Mouse (Mus musculus) limb, embryonic 14.5 days (tissue): ENCODE results near the gene Plce1. TPM values are rescaled to one million over a fixed set of nuclear protein-coding genes. Genes with fewer than 3 reads are reported as not detected.

Experiments
- ATAC-seq: fragments of 200-750 bp; cut with Nextera tagmentation; 2 replicates; pipeline ENCODE4 v1.8.0; 2017; ENCODE audit warnings: low read depth, moderate number of reproducible peaks, moderate TSS enrichment; ENCODE audit not compliant: low FRiP score
- DNase-seq: peaks from one replicate; pipeline ENCODE4 v3.0.0-alpha.2; 2015; ENCODE audit warnings: low spot score
- H3K27ac ChIP-seq: fragments of 300-500 bp; sonication (generic); replicated peaks from 2 replicates; pipeline ENCODE4 v1.5.1; 2014; ENCODE audit warnings: low read depth, mild to moderate bottlenecking, low read length, moderate library complexity, mixed read lengths
- H3K27me3 ChIP-seq: fragments of 300-500 bp; sonication (generic); 2 replicates; pipeline ENCODE4 v1.6.1; 2014; ENCODE audit warnings: low read length, mixed read lengths; ENCODE audit not compliant: control insufficient read depth, insufficient read depth
- H3K36me3 ChIP-seq: fragments of 300-500 bp; sonication (generic); 2 replicates; pipeline ENCODE4 v1.6.1; 2014; ENCODE audit warnings: mild to moderate bottlenecking, low read length, moderate library complexity, mixed read lengths; ENCODE audit not compliant: control insufficient read depth, insufficient read depth
- H3K4me1 ChIP-seq: fragments of 300-500 bp; sonication (generic); 2 replicates; pipeline ENCODE4 v1.6.1; 2014; ENCODE audit warnings: antibody characterized with exemption, low read length, mixed read lengths; ENCODE audit not compliant: control insufficient read depth, insufficient read depth
- H3K4me2 ChIP-seq: fragments of 300-500 bp; sonication (generic); replicated peaks from 2 replicates; pipeline ENCODE4 v1.6.1; 2014; ENCODE audit warnings: low read depth, mild to moderate bottlenecking, low read length, moderate library complexity; ENCODE audit not compliant: severe bottlenecking
- H3K4me3 ChIP-seq: fragments of 300-500 bp; sonication (generic); replicated peaks from 2 replicates; pipeline ENCODE4 v1.5.1; 2014; ENCODE audit warnings: low read length
- H3K9ac ChIP-seq: fragments of 300-500 bp; sonication (generic); 2 replicates; pipeline ENCODE4 v1.6.1; 2014; ENCODE audit warnings: mild to moderate bottlenecking, low read depth, low read length, moderate library complexity; ENCODE audit not compliant: severe bottlenecking
- H3K9me3 ChIP-seq: fragments of 300-500 bp; sonication (generic); 2 replicates; pipeline ENCODE4 v1.6.1; 2016; ENCODE audit warnings: low read length; ENCODE audit not compliant: control insufficient read depth
- POLR2A ChIP-seq: fragments of 200-500 bp; IDR thresholded peaks from 2 replicates; pipeline ENCODE4 v1.8.0; 2012; ENCODE audit warnings: inconsistent platforms, mild to moderate bottlenecking, moderate library complexity, borderline replicate concordance; ENCODE audit not compliant: insufficient read depth, insufficient read length; ENCODE audit errors: extremely low read depth
- WGBS: fragments of 180-500 bp; shearing (Covaris S2); extraction: QIAGEN DNeasy Blood & Tissue Kit; methylation state at CpG from one replicate; pipeline ENCODE4 v1.1.7; 2014; 5-methylcytosine and 5-hydroxymethylcytosine counted together
- polyA plus RNA-seq, 2 experiments: library from polyadenylated mRNA; depleted of rRNA in 1 of 2; stranded (reverse) in 1 of 2; unstranded in 1 of 2; fragments of >200 nt; fragmentation: Nextera tagmentation in 1 of 2; extraction: Ambion mirVana in 1 of 2; gene quantifications; 2 replicates each; pipeline versions ENCODE4 v1.2.1 to v1.2.3; 2012 to 2014

The Plce1 gene
- polyA plus RNA-seq, 2 experiments = 12.6 to 13.3 TPM

DNA sequence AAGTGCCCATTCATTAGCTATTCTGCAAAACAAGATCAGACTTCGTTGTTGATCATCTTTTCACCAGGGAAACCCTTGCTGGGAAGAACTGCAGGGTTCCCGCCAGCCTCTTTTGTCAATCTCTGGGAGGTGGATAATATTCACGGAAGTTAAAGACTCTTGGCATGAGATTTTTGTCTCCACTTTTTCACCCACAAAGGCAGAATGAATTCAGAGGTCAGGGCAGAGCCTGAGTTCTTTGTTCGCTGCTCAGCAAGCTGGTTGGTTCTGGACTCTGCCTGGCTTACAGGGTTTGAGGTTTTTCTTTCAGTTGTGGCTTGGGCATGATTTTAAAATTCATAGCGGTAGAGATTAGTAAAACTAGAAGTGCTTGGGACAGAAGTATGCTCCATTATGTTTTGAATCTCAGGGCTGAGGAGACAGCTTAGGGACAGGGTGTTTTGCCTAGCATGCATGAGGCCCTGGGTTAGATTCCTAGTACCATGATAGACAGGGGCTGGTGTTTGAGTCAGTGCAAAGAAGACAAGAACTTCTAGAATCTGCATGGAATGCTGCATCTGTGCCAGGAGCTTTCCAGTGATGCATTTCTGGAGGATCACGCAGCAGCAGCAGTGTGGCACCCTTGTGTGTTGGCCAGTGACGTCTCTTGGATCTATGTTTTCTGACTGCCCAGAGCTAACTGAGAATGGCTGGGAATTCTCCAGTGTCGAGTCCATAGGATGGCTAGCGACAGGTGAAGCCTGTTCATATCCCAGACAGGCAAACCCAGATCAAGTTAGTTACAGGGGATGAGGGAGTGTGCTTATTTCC, 7.4 kb downstream of the Plce1 start:
- 63% methylated on average over 9 of the region's 9 CpGs for WGBS
- H3K27ac ChIP-seq = 0 out of 2 replicates have a peak overlapping the region, but pooled peaks have one; percentile 9
- no peak; the same call in 1 of the 2 replicates for ATAC-seq
- peak; percentile 44 for DNase-seq
- H3K4me2 ChIP-seq = no peak overlapping the region
- peaks cover 20% of the 10 kb centered on the region for H3K4me1 ChIP-seq
- H3K9me3 ChIP-seq = no peaks in the 10 kb centered on the region
- no peak for TF ChIP-seq POLR2A
- H3K27me3 ChIP-seq = no peaks in the 10 kb centered on the region
- no peak overlapping the region for H3K9ac ChIP-seq
- no peaks in the 10 kb centered on the region for H3K36me3 ChIP-seq
- H3K4me3 ChIP-seq = no peak overlapping the region

DNA sequence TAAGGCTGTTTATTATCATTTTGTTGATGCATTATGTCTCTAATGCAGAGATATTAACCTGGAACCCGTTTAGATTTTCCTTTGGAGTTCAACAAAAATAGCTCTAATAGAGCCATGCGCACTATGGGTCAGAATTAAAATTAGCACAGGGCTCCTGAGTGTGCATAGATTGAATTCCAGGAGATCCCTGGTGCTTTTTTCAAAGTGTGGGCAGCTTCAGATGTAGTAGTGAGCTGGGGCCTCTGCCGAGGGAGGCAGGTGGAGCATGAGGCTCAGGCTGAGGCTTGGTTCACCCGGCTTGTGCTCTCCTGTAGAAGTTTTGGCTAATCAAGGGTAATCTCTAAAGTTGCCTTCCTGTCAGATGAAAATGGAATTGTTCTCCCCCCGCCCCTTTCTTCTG, 17.3 kb downstream of the Plce1 start:
- no peak for ATAC-seq
- H3K27me3 ChIP-seq = no peaks in the 10 kb centered on the region
- 0 out of 2 replicates have a peak, but pooled peaks cover 3% of the 10 kb centered on the region for H3K4me1 ChIP-seq
- H3K9me3 ChIP-seq = no peaks in the 10 kb centered on the region
- H3K36me3 ChIP-seq = no peaks in the 10 kb centered on the region
- H3K4me3 ChIP-seq = no peak overlapping the region
- 66% methylated on average over 5 of the region's 5 CpGs for WGBS
- H3K27ac ChIP-seq = no peak overlapping the region
- no peak for TF ChIP-seq POLR2A
- no peak overlapping the region for H3K9ac ChIP-seq
- H3K4me2 ChIP-seq = no peak overlapping the region
- DNase-seq = no peak

DNA sequence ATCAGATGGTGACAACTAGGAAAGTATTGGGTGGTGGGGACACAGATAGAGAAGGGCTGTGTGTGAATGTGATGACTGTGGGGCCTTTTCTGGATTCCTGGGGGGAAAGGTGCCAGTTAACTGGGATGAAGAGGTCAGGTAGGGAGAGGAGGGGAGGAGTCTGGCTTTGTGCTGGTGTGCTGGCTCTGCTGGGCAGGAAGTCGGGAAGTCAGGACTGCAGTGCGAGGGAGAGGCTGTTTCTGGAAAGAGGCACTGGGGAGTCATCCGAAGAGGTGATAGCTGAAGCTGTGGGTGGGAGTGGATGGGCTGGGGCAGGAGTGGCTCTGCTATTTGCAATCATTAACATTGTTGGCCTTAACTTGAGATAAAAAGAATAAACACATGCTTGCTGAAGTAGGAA, 23.7 kb downstream of the Plce1 start:
- DNase-seq (no peak), ATAC-seq (no peak)
- no peak for TF ChIP-seq POLR2A
- WGBS = 34% methylated on average over 3 of the region's 3 CpGs
- Histone ChIP-seq H3K27ac (no peak overlapping the region), H3K4me2 (no peak overlapping the region), H3K36me3 (no peaks in the 10 kb centered on the region), H3K4me3 (no peak overlapping the region), H3K27me3 (no peaks in the 10 kb centered on the region), H3K9ac (no peak overlapping the region), H3K9me3 (no peaks in the 10 kb centered on the region), H3K4me1 (peaks cover 12% of the 10 kb centered on the region)

DNA sequence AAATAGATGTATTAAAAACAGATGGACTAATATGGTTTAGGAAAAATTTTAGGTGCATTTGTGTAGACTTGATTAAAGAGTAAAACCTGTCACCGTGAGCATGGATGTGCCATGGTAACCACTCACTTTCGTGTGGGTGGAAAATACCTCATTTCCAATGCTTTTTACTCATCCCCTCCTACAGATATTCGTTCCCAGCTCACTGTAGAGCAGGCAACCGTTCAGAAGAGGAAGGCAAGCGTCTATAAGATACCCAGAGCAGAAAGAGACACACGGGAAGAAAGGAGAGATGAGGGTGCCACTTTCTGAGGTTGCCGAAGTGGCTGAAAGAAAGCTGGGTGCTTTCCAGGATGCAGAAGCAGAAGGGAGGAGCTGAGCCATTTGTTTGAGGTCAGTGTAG, 25.2 kb downstream of the Plce1 start:
- no peaks in the 10 kb centered on the region for H3K36me3 ChIP-seq
- no peak overlapping the region for H3K9ac ChIP-seq
- no peak overlapping the region for H3K4me3 ChIP-seq
- peaks cover 12% of the 10 kb centered on the region for H3K4me1 ChIP-seq
- WGBS = 89% methylated on average over 7 of the region's 7 CpGs
- H3K27me3 ChIP-seq = no peaks in the 10 kb centered on the region
- ATAC-seq (no peak), DNase-seq (no peak)
- no peaks in the 10 kb centered on the region for H3K9me3 ChIP-seq
- H3K27ac ChIP-seq = no peak overlapping the region
- no peak for TF ChIP-seq POLR2A
- H3K4me2 ChIP-seq = no peak overlapping the region

DNA sequence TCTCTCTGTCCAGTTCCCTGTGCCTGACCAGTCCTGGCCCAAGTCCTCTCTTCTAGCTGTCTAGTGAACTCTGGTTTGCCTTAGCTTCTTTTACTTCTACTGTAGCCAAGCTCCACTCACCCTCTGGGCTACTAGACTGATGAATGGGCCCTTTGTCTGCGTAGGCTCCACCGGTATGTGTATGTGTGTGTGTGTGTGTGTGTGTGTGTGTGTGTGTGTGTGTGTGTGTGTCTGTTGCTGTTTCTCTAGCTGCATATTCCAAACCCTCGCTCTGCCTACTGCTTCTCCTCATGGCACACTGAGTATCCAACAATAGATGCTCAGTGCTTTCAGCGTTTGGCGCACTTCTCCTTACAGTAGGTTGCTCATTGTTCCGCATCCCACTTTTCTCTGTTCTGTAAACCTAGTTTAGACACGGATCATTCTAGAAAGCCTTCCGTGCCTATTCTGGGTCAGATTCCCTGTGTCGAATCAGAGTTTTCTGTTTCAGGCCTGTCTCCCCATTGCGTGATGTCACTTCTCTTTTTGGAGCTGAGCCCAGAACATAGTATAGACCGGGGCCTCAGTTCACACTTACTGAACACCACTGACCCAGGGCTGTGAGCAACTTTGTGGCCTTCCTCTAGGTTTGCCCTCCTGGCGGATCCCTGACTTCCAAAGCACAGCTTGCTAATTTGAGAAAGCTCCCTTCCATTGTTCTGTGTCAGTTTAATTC, 26.5 kb downstream of the Plce1 start:
- peak overlapping the region; percentile 63 for H3K27ac ChIP-seq
- 68% methylated on average over 12 of the region's 12 CpGs for WGBS
- peaks cover 12% of the 10 kb centered on the region for H3K4me1 ChIP-seq
- H3K9me3 ChIP-seq = no peaks in the 10 kb centered on the region
- H3K27me3 ChIP-seq = no peaks in the 10 kb centered on the region
- H3K4me2 ChIP-seq = no peak overlapping the region
- no peaks in the 10 kb centered on the region for H3K36me3 ChIP-seq
- TF ChIP-seq POLR2A = no peak
- DNase-seq (peak; percentile 11), ATAC-seq (peak; percentile 53; the same call in 1 of the 2 replicates)
- no peak overlapping the region for H3K4me3 ChIP-seq
- H3K9ac ChIP-seq = no peak overlapping the region
